26 mouse cellular contexts compared by ENCODE assay signal in the genomic region with DNA sequence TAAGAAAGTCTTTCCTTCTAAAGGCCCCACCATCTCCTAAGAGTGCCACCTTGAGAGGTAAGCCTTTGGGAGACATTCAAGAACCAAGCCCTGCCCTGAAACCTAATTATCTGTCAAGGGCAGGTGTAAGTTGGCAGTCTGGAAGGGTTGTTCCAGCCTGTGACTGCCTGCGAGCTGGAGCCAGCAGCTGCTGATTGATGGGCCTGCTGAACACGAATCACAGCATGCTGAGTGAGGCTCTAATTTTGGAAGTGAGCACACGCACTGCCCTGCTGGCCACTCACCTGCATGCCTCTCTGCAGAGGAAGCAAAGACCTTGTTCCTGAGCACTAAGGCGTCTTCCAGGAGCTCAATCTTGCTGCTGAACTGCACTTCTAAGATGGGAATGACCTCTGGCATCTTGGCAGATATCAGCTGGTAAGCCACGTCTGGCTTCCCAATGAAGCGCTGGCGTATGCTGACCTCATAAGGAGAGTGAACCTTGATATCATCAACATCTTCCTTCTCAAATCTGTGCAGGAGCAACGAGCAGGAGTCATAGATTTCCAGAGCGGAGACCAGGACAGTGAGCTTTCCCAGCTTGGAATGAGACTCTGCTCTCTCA. TPM values are rescaled to one million over a fixed set of nuclear protein-coding genes. Genes with fewer than 3 reads are reported as not detected.
DNase-seq lines count a peak whose midpoint lies in the region; ATAC-seq and TF ChIP-seq lines count a peak whose summit lies in the region.
"Had no signal": no experiment of that assay in that cellular context is flagged by ENCODE, and none has a peak within 500 bp of the region (broad histone marks: within the 10 kb centered on the region; RNA-seq: fewer than 3 reads in every experiment).

No protein-coding gene starts in this region.

- intact Hi-C loops in gastrocnemius, postnatal 14 days (cut with DNase I; ENCODE audit: low total_unique reads), result no loop called here
- intact Hi-C loops in heart, postnatal 10 days (cut with DNase I), result no loop called here

- no peak overlapping the region for H3K4me2 ChIP-seq in kidney, embryonic 14.5 days (replicated peaks; ENCODE audit: low read depth, low read length)
- H3K4me2 ChIP-seq: forebrain, embryonic 15.5 days; hindbrain, embryonic 13.5 days; liver, embryonic 12.5 days; neural tube, embryonic 13.5 days had no signal

- H3K27me3 ChIP-seq in kidney, adult 2 months (replicated peaks; ENCODE audit: control insufficient read depth, insufficient read depth, low read length), result no peaks in the 10 kb centered on the region
- no peaks in the 10 kb centered on the region for H3K27me3 ChIP-seq in kidney, embryonic 14.5 days (ENCODE audit: control insufficient read depth, insufficient read depth, low read length)
- H3K27me3 ChIP-seq: forebrain, embryonic 15.5 days; hindbrain, embryonic 13.5 days; liver, embryonic 12.5 days; neural tube, embryonic 13.5 days; Patski had no signal

- no peak for ATAC-seq in kidney, embryonic 14.5 days (ENCODE audit: low FRiP score, low TSS enrichment)
- ATAC-seq: forebrain, embryonic 15.5 days; inflammation-experienced regulatory T-cells, adult 6 months; liver, embryonic 12.5 days; Patski had no signal

- peak overlapping the region; percentile 11; the same call in 1 of the 2 replicates for H3K27ac ChIP-seq in kidney, adult 2 months (ENCODE audit: insufficient read depth, low read depth, low read length)
- no peak overlapping the region for H3K27ac ChIP-seq in kidney, embryonic 14.5 days (ENCODE audit: low read depth, low read length)
- H3K27ac ChIP-seq in layer of hippocampus, adult 2 months, result no peak overlapping the region
- H3K27ac ChIP-seq: forebrain, embryonic 15.5 days; hindbrain, embryonic 13.5 days; kidney, postnatal 0 days; limb, embryonic 10.5 days; liver, embryonic 12.5 days; neural tube, embryonic 13.5 days had no signal

- H3K9ac ChIP-seq in kidney, embryonic 14.5 days (ENCODE audit: low read depth, low read length), result no peak overlapping the region
- H3K9ac ChIP-seq: forebrain, embryonic 15.5 days; hindbrain, embryonic 13.5 days; liver, embryonic 12.5 days; neural tube, embryonic 13.5 days had no signal

- no peak for TF ChIP-seq CTCF in kidney, adult 2 months (conservative IDR thresholded peaks at IDR 0.05; ENCODE audit: insufficient read depth, insufficient read length, low read depth, low read length)
- no peak for TF ChIP-seq CTCF in layer of hippocampus, adult 2 months (conservative IDR thresholded peaks at IDR 0.05)

- DNase-seq in cerebellum, adult 18-20 months, result peak; percentile 19 to 30
- DNase-seq in cerebellum, postnatal 10 days, result no peak
- peak; percentile 56 for DNase-seq in gastrocnemius, postnatal 25 days
- DNase-seq in gastrocnemius, postnatal 14 days, result no peak
- DNase-seq in kidney, adult 2 months, result peak; percentile 70
- DNase-seq in heart, postnatal 10 days, result peak; percentile 41 to 62
- no peak for DNase-seq in layer of hippocampus, adult 2 months (ENCODE audit: low spot score in 2 of 2)
- DNase-seq: adrenal gland, adult 8-10 months; embryo, embryonic 11 days; lung, adult 2 months; midbrain, embryonic 14.5 days; thymus, postnatal 25 days had no signal

- no peaks in the 10 kb centered on the region for H3K9me3 ChIP-seq in kidney, embryonic 14.5 days (ENCODE audit: control insufficient read depth, low read length)
- H3K9me3 ChIP-seq: forebrain, embryonic 15.5 days; hindbrain, embryonic 13.5 days; limb, embryonic 10.5 days; liver, embryonic 12.5 days; neural tube, embryonic 13.5 days had no signal

- no peaks in the 10 kb centered on the region for H3K36me3 ChIP-seq in kidney, adult 2 months (ENCODE audit: control insufficient read depth, insufficient read depth, low read length)
- H3K36me3 ChIP-seq in kidney, embryonic 14.5 days (ENCODE audit: control insufficient read depth, insufficient read depth, low read length), result peaks cover 47% of the 10 kb centered on the region

- no peak for TF ChIP-seq POLR2A in kidney, adult 2 months (IDR thresholded peaks at IDR 0.05; ENCODE audit: low read depth, low read length)

- H3K4me1 ChIP-seq in kidney, adult 2 months (ENCODE audit: control insufficient read depth, insufficient read depth, low read length), result peaks cover 3% of the 10 kb centered on the region; the same call in 1 of the 2 replicates
- no peaks in the 10 kb centered on the region for H3K4me1 ChIP-seq in kidney, embryonic 14.5 days (ENCODE audit: control insufficient read depth, insufficient read depth, low read length)
- H3K4me1 ChIP-seq: forebrain, embryonic 15.5 days; limb, embryonic 10.5 days had no signal

- H3K4me3 ChIP-seq in kidney, adult 2 months (ENCODE audit: insufficient read depth, low read depth, low read length), result no peak overlapping the region
- no peak overlapping the region for H3K4me3 ChIP-seq in kidney, embryonic 14.5 days (ENCODE audit: low read length)
- H3K4me3 ChIP-seq in layer of hippocampus, adult 2 months, result no peak overlapping the region
- H3K4me3 ChIP-seq: forebrain, embryonic 15.5 days; hindbrain, embryonic 13.5 days; limb, embryonic 10.5 days; liver, embryonic 12.5 days; megakaryocyte, embryonic 14.5 days; neural tube, embryonic 13.5 days had no signal

- 60% methylated on average over 9 of the region's 9 CpGs for WGBS in kidney, adult 2 months
- 89% methylated on average over 9 of the region's 9 CpGs for WGBS in kidney, embryonic 14.5 days

RNA-seq across cellular contexts. Expression of gene Jmjd4, which starts 21.7 kb away (rescaled TPM):
- 1 to 10 TPM; 8.5 to 8.8 TPM for total RNA-seq in gastrocnemius, postnatal 25 days (2021)
- total RNA-seq in gastrocnemius, postnatal 14 days (2021), result 1 to 10 TPM; 6.4 to 7.3 TPM
- 6.2 and 7.2 TPM in 2 replicates for polyA plus RNA-seq in kidney, adult 2 months (2012; rRNA removed)
- 10.2 and 15.1 TPM in 2 replicates for polyA plus RNA-seq in kidney, embryonic 14.5 days (2014; fragmentation: Nextera tagmentation; extraction: Ambion mirVana)
- total RNA-seq in heart, postnatal 10 days (2021), result 10 to 100 TPM; 11.5 to 13.3 TPM
- total RNA-seq in layer of hippocampus, adult 2 months (2021), result 10 to 100 TPM; 27.0 to 28.0 TPM

RNA-seq across cellular contexts. Expression of gene Snap47, which starts 22.8 kb away (rescaled TPM):
- total RNA-seq in gastrocnemius, postnatal 25 days (2021), result 10 to 100 TPM; 18.2 to 23.6 TPM
- 10 to 100 TPM; 24.3 to 27.0 TPM for total RNA-seq in gastrocnemius, postnatal 14 days (2021)
- polyA plus RNA-seq in kidney, adult 2 months (2012; rRNA removed), result 91.7 and 104 TPM in 2 replicates
- polyA plus RNA-seq in kidney, embryonic 14.5 days (2014; fragmentation: Nextera tagmentation; extraction: Ambion mirVana), result 98.4 and 108 TPM in 2 replicates
- 10 to 100 TPM; 39.8 to 41.8 TPM for total RNA-seq in heart, postnatal 10 days (2021)
- total RNA-seq in layer of hippocampus, adult 2 months (2021), result 100 to 1,000 TPM; 341 to 356 TPM

RNA-seq across cellular contexts. Expression of gene Zfp867, which starts 44.1 kb away (rescaled TPM):
- total RNA-seq in gastrocnemius, postnatal 25 days (2021), result 1 to 10 TPM; 2.3 to 2.6 TPM
- 1 to 10 TPM; 3.5 to 3.6 TPM for total RNA-seq in gastrocnemius, postnatal 14 days (2021)
- 0.50 and 0.61 TPM in 2 replicates for polyA plus RNA-seq in kidney, adult 2 months (2012; rRNA removed)
- 9.9 and 10.3 TPM in 2 replicates for polyA plus RNA-seq in kidney, embryonic 14.5 days (2014; fragmentation: Nextera tagmentation; extraction: Ambion mirVana)
- 1 to 10 TPM; 6.0 to 6.5 TPM for total RNA-seq in heart, postnatal 10 days (2021)
- 1 to 10 TPM; 4.9 to 5.1 TPM for total RNA-seq in layer of hippocampus, adult 2 months (2021)

RNA-seq across cellular contexts. Expression of gene Prss38, which starts 52.7 kb away (rescaled TPM):
- not detected for total RNA-seq in gastrocnemius, postnatal 25 days (2021)
- total RNA-seq in gastrocnemius, postnatal 14 days (2021), result under 1 TPM in 1 of 2 experiments, not detected in 1; 0.23 TPM
- polyA plus RNA-seq in kidney, adult 2 months (2012; rRNA removed), result not detected in 2 replicates
- not detected in 2 replicates for polyA plus RNA-seq in kidney, embryonic 14.5 days (2014; fragmentation: Nextera tagmentation; extraction: Ambion mirVana)
- total RNA-seq in heart, postnatal 10 days (2021), result not detected
- total RNA-seq in layer of hippocampus, adult 2 months (2021), result not detected
- total RNA-seq: adrenal gland, adult 8-10 months; layer of hippocampus, postnatal 10 days; left cerebral cortex, adult 8-10 months had no signal
- polyA plus RNA-seq: embryonic facial prominence, embryonic 14.5 days; forebrain, embryonic 15.5 days; heart, embryonic 14.5 days; hindbrain, embryonic 13.5 days; kidney, postnatal 0 days; limb, embryonic 10.5 days; liver, embryonic 12.5 days; lung, adult 2 months; neural tube, embryonic 13.5 days; Patski had no signal

Comparison
In these comparisons a context has a peak if more than half of its experiments do, and no peak if none do; other contexts are left out.
1. DNase-seq: peak in cerebellum, adult 18-20 months (2 of 2), gastrocnemius, postnatal 25 days (single experiment), kidney, adult 2 months (single experiment) and heart, postnatal 10 days (2 of 2); none in cerebellum, postnatal 10 days (0 of 2), gastrocnemius, postnatal 14 days (single experiment) and layer of hippocampus, adult 2 months (0 of 2).
2. RNA of gene Snap47, which starts 22.8 kb away (total RNA-seq): 341 to 356 TPM in layer of hippocampus, adult 2 months; 39.8 to 41.8 TPM in heart, postnatal 10 days, 24.3 to 27.0 TPM in gastrocnemius, postnatal 14 days and 18.2 to 23.6 TPM in gastrocnemius, postnatal 25 days; every median in the first group is over 4 times any median in the second.